Mouse (Mus musculus) brain, embryonic 14.5 days (tissue): ENCODE results near the gene Naa30.

Experiments used
- CTCF ChIP-seq: fragments of 200-500 bp; IDR thresholded peaks from 2 replicates; pipeline ENCODE4 v1.5.1; 2012; ENCODE audit warnings: inconsistent platforms, mild to moderate bottlenecking, moderate library complexity, borderline replicate concordance; ENCODE audit not compliant: insufficient read depth, insufficient read length; ENCODE audit errors: extremely low read depth
- POLR2A ChIP-seq: fragments of 200-500 bp; IDR thresholded peaks from 2 replicates; pipeline ENCODE4 v1.6.1; 2012; ENCODE audit warnings: mild to moderate bottlenecking, inconsistent platforms, borderline replicate concordance; ENCODE audit not compliant: poor library complexity, insufficient read depth, insufficient read length, severe bottlenecking; ENCODE audit errors: extremely low read depth

DNA sequence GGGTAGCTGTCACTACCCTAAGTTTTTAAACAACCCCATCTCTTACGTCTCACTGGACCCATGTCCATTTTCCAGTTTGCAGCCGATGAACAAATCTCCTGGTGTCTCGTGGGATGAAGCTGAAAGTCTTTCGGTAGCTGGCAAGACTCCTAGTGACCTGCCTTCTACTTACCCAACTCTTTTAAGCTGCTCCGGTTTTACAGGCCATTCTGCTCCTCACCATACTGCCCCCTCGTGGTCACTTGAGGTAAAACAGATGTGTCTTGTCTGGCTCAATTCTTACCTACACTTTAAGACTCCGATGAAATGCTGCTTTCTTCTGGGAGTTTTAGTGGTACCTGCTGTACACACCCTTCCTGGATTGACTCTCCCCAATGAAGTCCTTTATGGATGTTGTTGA is 18.2 kb upstream of the Naa30 start:
- TF ChIP-seq CTCF (peak; percentile 77; the same call in 1 of the 2 replicates), POLR2A (no peak)
